Comparison of ENCODE assay signal across 24 mouse cellular contexts in genomic region chr13:73441686-73442085, GRCm38 (mm10). TPM values are rescaled to one million over a fixed set of nuclear protein-coding genes. Genes with fewer than 3 reads are reported as not detected.
DNase-seq lines count a peak whose midpoint lies in the region; ATAC-seq and TF ChIP-seq lines count a peak whose summit lies in the region.
"Had no signal": no experiment of that assay in that cellular context is flagged by ENCODE, and none has a peak within 500 bp of the region (broad histone marks: within the 10 kb centered on the region; RNA-seq: fewer than 3 reads in every experiment).

No protein-coding gene starts in this region.

- DNase-seq in cerebellum, postnatal 14 days, result peak; percentile 23 to 32
- no peak for DNase-seq in cerebellum, adult 11-12 months
- DNase-seq in liver, embryonic 13.5 days, result no peak
- DNase-seq in liver, embryonic 11.5 days (ENCODE audit: low spot score), result no peak
- no peak for DNase-seq in liver, embryonic 14.5 days (ENCODE audit: low read depth in 3 of 3, low spot score in 3 of 3)
- no peak for DNase-seq in adrenal gland, postnatal 10 days
- DNase-seq: adrenal gland, adult 2 months; cerebellum, adult 8-10 months; gastrocnemius, postnatal 10 days; heart, postnatal 36 days; kidney, adult 18-20 months; kidney, postnatal 10 days; left cerebral cortex, postnatal 4 days; lung, postnatal 14 days; retina, postnatal 1 day; right cerebral cortex, postnatal 25 days; thymus, postnatal 14 days had no signal

- TF ChIP-seq CTCF in liver, embryonic 14.5 days (IDR thresholded peaks at IDR 0.05; ENCODE audit: low read depth), result no peak

- no peaks in the 10 kb centered on the region for H3K9me3 ChIP-seq in liver, embryonic 13.5 days (replicated peaks)
- no peaks in the 10 kb centered on the region for H3K9me3 ChIP-seq in liver, embryonic 11.5 days (ENCODE audit: control insufficient read depth, low read length)
- no peaks in the 10 kb centered on the region for H3K9me3 ChIP-seq in liver, embryonic 14.5 days (ENCODE audit: control insufficient read depth, low read length)
- H3K9me3 ChIP-seq: forebrain, embryonic 15.5 days; limb, embryonic 15.5 days; midbrain, embryonic 12.5 days; neural tube, embryonic 12.5 days had no signal

- peak overlapping the region; percentile 99 for H3K27ac ChIP-seq in liver, embryonic 13.5 days
- H3K27ac ChIP-seq in liver, embryonic 11.5 days (ENCODE audit: low read depth, low read length), result no peak overlapping the region
- H3K27ac ChIP-seq in liver, embryonic 14.5 days, result peak overlapping the region; percentile 98
- H3K27ac ChIP-seq: forebrain, embryonic 15.5 days; hindbrain, embryonic 14.5 days; limb, embryonic 15.5 days; midbrain, embryonic 12.5 days; neural tube, embryonic 12.5 days had no signal

- no peak for TF ChIP-seq EP300 in liver, embryonic 14.5 days (IDR thresholded peaks at IDR 0.05; ENCODE audit: low read depth)

- H3K4me2 ChIP-seq in liver, embryonic 13.5 days, result no peak overlapping the region
- H3K4me2 ChIP-seq in liver, embryonic 11.5 days, result no peak overlapping the region
- no peak overlapping the region for H3K4me2 ChIP-seq in liver, embryonic 14.5 days (ENCODE audit: low read depth)
- H3K4me2 ChIP-seq: forebrain, embryonic 15.5 days; hindbrain, embryonic 14.5 days; limb, embryonic 15.5 days; midbrain, embryonic 12.5 days; neural tube, embryonic 12.5 days had no signal

- H3K27me3 ChIP-seq in liver, embryonic 13.5 days, result no peaks in the 10 kb centered on the region
- no peaks in the 10 kb centered on the region for H3K27me3 ChIP-seq in liver, embryonic 11.5 days (replicated peaks; ENCODE audit: control insufficient read depth, insufficient read depth, low read length)
- H3K27me3 ChIP-seq in liver, embryonic 14.5 days (ENCODE audit: control insufficient read depth, insufficient read depth, low read length), result no peaks in the 10 kb centered on the region
- H3K27me3 ChIP-seq: forebrain, embryonic 15.5 days; limb, embryonic 15.5 days; midbrain, embryonic 12.5 days; neural tube, embryonic 12.5 days had no signal

- ATAC-seq in liver, embryonic 13.5 days (ENCODE audit: low read depth), result no peak
- ATAC-seq in liver, embryonic 11.5 days (replicated peaks; ENCODE audit: low FRiP score), result no peak
- no peak for ATAC-seq in liver, embryonic 14.5 days (ENCODE audit: insufficient read depth)
- ATAC-seq in erythroid progenitor cell, adult 5-6 weeks (replicated peaks; ENCODE audit: low FRiP score, poor library complexity, severe bottlenecking), result no peak
- ATAC-seq: forebrain, embryonic 15.5 days; inflammation-experienced regulatory T-cells, adult 6 months had no signal

- H3K4me3 ChIP-seq in liver, embryonic 13.5 days (replicated peaks), result no peak overlapping the region
- H3K4me3 ChIP-seq in liver, embryonic 11.5 days (ENCODE audit: low read depth, low read length), result no peak overlapping the region
- H3K4me3 ChIP-seq in liver, embryonic 14.5 days (ENCODE audit: insufficient read depth in 1 of 2, low read depth in 2 of 2, low read length in 2 of 2), result no peak overlapping the region
- H3K4me3 ChIP-seq: forebrain, embryonic 15.5 days; limb, embryonic 15.5 days; midbrain, embryonic 12.5 days; neural tube, embryonic 12.5 days had no signal

- 73% methylated on average over 5 of the region's 5 CpGs for WGBS in liver, embryonic 13.5 days (ENCODE audit: insufficient replicate concordance)
- WGBS in liver, embryonic 11.5 days, result 75% methylated on average over 5 of the region's 5 CpGs
- WGBS in liver, embryonic 14.5 days (ENCODE audit: insufficient replicate concordance), result 78% methylated on average over 5 of the region's 5 CpGs

- no peaks in the 10 kb centered on the region for H3K36me3 ChIP-seq in liver, embryonic 13.5 days
- no peaks in the 10 kb centered on the region for H3K36me3 ChIP-seq in liver, embryonic 11.5 days (ENCODE audit: control insufficient read depth, insufficient read depth, low read length)
- no peaks in the 10 kb centered on the region for H3K36me3 ChIP-seq in liver, embryonic 14.5 days (replicated peaks; ENCODE audit: control insufficient read depth, insufficient read depth, low read depth)
- H3K36me3 ChIP-seq: forebrain, embryonic 15.5 days; limb, embryonic 15.5 days; midbrain, embryonic 12.5 days; neural tube, embryonic 12.5 days had no signal

- H3K9ac ChIP-seq in liver, embryonic 13.5 days, result peak overlapping the region; percentile 44
- no peak overlapping the region for H3K9ac ChIP-seq in liver, embryonic 11.5 days (ENCODE audit: low read depth, low read length)
- H3K9ac ChIP-seq in liver, embryonic 14.5 days (replicated peaks), result 0 out of 2 replicates have a peak overlapping the region, but pooled peaks have one; percentile 1
- H3K9ac ChIP-seq: forebrain, embryonic 15.5 days; hindbrain, embryonic 14.5 days; limb, embryonic 15.5 days; midbrain, embryonic 12.5 days; neural tube, embryonic 12.5 days had no signal

- peaks cover 78% of the 10 kb centered on the region for H3K4me1 ChIP-seq in liver, embryonic 13.5 days (replicated peaks)
- H3K4me1 ChIP-seq in liver, embryonic 11.5 days (replicated peaks; ENCODE audit: control insufficient read depth, insufficient read depth, low read length), result peaks cover 39% of the 10 kb centered on the region
- H3K4me1 ChIP-seq in liver, embryonic 14.5 days (replicated peaks; ENCODE audit: control insufficient read depth in 2 of 2, insufficient read depth in 2 of 2, low read length in 1 of 2), result peaks cover 65 to 66% of the 10 kb centered on the region in 2 experiments

RNA-seq across cellular contexts. Expression of gene Lpcat1, which starts 25.3 kb away (rescaled TPM):
- polyA plus RNA-seq in liver, embryonic 13.5 days (2015; fragmentation: Nextera tagmentation; extraction: Ambion mirVana), result 77.9 and 83.7 TPM in 2 replicates
- 81.9 and 84.0 TPM in 2 replicates for polyA plus RNA-seq in liver, embryonic 11.5 days (2014; fragmentation: Nextera tagmentation; extraction: Ambion mirVana)
- 49.5 and 61.0 TPM in 2 replicates for polyA plus RNA-seq in liver, embryonic 14.5 days (2012; rRNA removed)
- polyA plus RNA-seq in liver, embryonic 14.5 days (2014; fragmentation: Nextera tagmentation; extraction: Ambion mirVana), result 63.7 and 72.5 TPM in 2 replicates
- 10 to 100 TPM; 17.0 to 20.4 TPM for total RNA-seq in adrenal gland, postnatal 10 days (2021)
- 241 and 302 TPM in 2 replicates for total RNA-seq in erythroid progenitor cell, adult 5-6 weeks (2015; ENCODE audit: low replicate concordance)
- total RNA-seq in erythroid progenitor cell, adult 5-6 weeks (2017; ENCODE audit: low replicate concordance), result 359 and 488 TPM in 2 replicates

Comparison
In these comparisons a context has a peak if more than half of its experiments do, and no peak if none do; other contexts are left out.
1. DNase-seq: peak in cerebellum, postnatal 14 days (2 of 2); none in cerebellum, adult 11-12 months (single experiment), liver, embryonic 13.5 days (single experiment), liver, embryonic 11.5 days (single experiment), liver, embryonic 14.5 days (0 of 3) and adrenal gland, postnatal 10 days (single experiment).